Mouse (Mus musculus) yolk sac, embryonic 10.5 days (tissue): Measurements from ENCODE around the gene Hist1h2ad.
"Not testable (repeated sequence)": the region's sequence is repeated elsewhere in the genome, so short reads cannot be mapped to it uniquely, and the experiment has no call there.

Experiments used
- DNase-seq: peaks from one replicate; pipeline ENCODE4 v3.0.0-alpha.2; 2017; ENCODE audit warnings: low spot score

Gene Hist1h2ad

DNA sequence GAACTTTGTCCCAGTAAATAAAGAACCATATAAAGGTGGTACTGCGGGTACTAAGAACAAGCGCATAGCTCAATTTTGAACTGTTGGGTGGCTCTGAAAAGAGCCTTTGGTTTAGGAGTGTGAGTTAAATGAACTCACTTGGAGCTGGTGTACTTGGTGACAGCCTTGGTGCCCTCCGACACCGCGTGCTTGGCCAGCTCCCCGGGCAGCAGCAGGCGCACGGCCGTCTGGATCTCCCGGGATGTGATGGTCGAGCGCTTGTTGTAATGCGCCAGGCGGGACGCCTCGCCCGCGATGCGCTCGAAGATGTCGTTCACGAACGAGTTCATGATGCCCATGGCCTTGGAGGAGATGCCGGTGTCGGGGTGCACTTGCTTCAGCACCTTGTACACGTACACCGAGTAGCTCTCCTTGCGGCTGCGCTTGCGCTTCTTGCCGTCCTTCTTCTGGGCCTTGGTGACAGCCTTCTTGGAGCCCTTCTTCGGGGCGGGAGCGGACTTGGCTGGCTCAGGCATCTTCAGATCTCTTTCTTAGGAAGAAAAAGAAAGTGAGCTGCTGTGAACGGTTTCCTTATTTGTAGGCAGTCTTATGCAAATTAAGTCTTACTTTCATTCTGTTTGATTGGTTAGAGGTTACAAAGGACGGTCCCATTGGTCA is 11.4 kb downstream of the Hist1h2ad start:
- peak; percentile 93 for DNase-seq

DNA sequence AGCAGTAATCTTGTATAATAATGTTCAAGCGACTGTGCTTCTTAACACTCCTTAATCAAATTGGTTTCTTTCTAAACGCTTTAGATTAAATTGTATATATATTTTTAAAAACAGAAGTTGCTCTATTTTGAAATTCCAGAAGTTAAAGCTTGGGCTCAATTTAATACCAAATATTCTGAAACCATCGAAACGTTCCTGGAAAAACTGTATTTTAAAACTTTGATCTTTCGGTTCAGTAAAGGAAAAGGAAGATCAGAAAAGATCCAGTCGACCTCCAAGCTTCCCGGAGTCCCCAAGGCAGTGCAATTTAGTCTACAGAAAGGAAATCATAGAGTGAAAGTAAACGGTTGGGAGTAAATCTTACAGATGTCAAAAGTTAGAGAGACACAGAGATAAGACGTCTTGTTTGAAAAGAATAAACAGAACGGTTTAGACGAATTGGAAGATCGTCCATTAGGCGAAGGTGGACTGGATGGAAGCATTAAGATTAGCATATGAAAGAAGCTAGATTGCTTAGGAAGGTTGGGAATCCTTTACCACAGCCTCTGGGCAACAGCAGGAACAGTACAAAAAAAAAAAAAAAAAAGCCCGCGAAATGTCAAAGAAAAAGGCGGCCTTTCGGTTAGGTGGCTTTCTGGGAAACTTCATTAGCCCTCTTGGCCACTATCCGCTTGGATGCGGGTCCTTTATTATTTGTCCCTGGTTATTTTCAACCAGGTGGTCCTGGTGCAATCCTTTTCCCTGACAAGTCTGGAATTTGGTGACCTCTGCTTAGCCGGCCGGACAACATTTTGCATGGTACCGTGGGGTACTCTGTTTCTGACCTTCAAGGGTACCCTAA is 12.1 kb downstream of the Hist1h2ad start:
- no peak for DNase-seq

DNA sequence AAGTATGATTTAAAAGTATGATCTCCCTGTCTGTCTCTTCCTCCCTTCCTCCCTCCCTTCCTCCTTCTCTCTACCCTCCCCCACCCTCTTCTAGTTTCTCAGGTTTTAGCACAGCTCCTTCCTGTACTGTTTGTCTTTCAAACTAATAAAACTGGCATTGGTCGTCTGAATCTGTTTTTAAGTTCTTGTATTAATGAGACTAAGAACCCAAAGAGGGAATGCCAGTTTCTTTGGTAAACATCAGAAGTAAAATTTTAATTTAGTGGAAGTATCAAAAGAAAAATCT is 12.7 kb downstream of the Hist1h2ad start:
- DNase-seq, result no peak

DNA sequence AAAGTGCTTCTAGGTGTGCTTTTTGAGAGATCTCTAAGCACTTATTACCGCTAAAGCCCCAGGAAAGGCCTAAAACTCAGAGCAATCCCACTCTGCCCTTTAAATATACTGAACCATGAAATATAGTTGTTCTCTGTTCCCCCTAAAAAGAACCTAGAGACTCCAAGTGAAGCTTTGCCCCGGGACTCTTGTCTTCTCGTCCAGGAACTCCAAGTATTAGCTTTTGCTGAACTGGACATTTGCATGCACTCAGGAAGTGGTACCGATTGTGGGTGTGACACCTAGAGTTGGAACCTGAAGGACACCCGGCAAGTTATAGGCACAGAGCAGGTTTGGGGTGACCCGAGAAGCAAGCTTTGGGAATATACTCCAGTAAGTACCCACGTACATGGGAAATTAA is 17.0 kb downstream of the Hist1h2ad start:
- no peak for DNase-seq

DNA sequence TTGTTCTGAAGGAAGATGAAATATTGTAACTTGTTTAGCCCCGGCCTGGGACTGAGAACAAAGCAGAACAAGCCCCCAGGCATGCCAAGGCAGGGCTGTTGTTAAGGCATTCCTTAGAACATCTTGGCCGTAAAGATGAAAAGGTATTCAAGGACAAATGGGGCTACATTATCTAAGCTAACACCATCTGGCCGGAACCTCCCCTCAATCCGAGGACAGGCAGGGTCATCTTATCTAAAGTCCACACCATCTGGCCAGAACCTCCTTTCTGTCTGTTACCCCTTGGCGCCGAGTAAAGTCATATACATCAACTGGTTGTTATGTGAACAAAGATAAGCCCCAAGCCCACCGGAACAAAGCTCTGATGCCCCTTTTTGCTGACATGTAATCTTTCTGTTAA is 17.7 kb downstream of the Hist1h2ad start:
- DNase-seq, result not testable (repeated sequence)

DNA sequence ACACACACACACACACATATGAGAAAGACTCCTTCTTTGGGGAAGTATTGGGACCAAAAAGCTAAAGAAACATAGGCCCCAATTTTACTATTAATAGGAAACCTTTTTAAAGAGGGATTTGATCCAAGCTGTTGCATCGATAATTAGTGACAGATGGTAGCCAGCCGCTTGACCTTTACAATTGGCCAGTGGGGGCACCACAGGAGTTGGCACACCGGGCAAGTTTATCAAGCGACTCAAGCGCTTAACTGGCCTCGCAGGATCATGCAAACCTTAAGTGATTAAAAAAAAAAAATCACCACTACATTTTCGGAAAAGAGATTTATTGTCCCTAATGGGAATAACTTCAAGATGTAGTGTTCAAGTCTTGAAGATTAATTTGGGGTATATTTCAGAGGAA is 18.4 kb downstream of the Hist1h2ad start:
- no peak for DNase-seq

DNA sequence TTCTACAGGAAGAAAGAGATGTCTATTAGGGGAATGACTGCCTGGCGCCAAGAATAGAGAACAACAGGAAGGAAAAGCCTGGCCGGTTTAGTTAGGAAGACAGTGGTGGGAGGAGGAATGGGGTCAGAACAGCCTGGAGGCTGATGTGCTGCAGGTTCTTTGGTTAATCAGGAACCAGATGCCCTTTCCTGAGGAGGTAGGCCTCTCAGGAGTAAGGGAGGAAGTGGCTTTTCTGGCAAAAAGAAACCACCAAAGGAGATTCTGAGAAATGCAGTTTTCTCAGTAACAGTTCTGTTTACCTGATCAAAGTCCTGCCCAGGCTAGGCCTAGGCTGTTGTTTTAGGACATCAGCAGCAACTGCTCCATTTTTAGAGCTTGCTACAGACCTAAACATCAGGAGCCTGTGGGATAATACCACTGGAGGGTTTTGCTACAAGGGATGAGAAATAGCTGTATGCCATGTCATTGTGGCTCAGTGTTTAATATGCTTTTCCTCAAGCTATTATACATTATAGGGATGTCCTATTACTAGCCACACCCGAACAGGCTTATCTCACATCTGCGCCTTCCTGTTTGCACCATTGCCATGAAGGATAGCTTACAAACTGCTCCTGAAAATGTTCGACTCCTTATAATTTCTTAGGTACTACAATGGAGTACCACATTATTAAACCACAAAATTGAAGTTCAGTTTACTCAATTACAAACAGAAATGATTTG is 19.0 kb downstream of the Hist1h2ad start:
- DNase-seq, result peak; percentile 84

DNA sequence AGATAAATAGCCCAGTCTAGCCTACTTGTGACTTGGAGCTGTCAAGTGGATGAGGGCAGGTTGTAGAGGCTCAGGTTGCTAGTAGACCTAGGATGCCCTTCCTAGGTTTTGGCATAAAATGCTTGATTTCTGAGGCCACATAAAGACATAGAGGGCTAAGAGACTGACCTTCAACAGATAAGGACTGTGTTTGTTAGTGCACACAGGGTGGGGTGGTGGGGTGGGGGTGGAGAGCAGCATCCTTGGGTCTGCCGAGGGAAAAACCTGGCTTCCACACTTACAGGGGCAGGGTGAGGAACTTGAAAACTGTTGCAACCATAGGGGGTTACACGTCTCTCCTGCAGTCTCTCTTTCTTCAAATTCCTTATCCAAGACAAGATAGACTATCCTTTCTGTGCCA is 21.0 kb downstream of the Hist1h2ad start:
- DNase-seq, result no peak

DNA sequence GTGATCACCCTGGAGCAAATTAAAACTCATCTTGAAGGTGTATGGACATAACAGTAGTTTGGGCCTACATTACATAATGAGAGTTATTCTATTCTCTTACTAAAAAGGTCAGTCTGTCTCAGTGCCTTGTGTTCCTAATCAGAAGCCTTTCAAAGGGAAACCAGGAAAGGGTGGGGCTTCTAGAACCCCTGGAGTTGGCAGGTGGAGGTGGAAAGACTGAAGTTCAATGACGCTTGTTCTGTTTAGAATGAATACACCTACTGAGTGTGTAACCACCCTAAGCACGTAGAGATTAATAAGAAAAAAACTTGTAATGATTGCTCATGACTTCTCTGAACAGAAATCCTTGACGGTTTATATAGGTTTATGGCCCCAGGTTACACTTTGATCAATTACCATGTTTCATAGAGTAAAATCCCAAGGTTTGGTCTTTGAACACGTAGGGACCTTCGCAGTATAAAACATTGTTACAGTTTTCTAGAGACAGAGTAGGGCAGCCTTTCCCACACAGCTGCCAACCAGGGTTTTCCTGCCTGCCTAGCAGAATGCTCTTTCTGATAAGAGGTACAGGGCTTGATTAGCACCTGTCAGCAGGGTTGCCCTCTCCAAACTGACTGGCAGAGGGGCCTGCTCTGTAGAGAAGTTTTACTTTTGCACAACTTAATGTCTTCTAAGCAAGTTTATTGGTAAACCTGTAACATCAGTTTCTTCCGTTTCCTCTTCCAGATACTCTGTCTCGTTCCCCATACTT is 21.6 kb downstream of the Hist1h2ad start:
- DNase-seq, result no peak

DNA sequence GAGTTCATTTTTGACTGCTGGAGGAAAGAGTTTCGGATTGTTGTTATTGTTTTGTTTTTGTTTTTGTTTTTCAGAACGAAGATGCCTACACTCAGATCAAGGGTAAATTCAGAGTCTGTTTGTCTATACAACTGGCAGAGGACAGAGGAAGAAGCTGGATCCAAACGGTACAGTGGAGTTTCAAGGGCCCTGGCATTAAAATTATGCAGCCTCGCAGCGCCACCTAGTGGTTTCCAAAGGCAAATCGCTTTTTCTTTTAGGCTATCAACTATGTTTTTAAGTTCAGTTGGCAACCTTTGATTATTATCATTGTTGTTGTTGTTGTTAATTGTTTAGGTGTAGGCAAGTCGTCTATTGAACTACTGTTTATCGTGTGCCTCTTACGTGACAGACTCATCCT is 23.8 kb downstream of the Hist1h2ad start:
- DNase-seq, result peak; percentile 58

DNA sequence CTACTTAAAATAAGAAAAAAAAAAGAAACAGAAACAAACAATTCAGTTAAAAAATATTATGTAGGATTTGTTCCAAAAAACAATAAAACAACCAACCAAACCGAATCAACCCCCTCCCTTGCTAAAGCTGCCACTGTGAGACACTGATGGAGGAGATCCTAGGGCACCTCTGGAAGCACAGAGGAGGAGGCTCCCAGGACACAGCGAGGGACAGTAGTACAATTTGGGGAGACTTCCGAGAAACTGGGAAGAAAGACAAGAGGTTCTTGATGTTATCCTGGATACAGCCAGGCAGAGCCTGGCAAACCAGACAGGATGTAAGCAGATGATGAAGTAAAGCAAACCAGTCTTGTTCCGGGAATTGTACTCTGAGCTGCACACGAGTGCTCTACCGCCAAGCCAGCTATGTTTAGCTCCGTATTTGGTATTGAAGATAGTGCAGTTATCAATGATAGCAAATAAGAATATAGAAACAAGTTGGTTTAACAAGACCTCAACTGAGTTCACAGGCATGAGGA is 29.1 kb downstream of the Hist1h2ad start:
- no peak for DNase-seq

DNA sequence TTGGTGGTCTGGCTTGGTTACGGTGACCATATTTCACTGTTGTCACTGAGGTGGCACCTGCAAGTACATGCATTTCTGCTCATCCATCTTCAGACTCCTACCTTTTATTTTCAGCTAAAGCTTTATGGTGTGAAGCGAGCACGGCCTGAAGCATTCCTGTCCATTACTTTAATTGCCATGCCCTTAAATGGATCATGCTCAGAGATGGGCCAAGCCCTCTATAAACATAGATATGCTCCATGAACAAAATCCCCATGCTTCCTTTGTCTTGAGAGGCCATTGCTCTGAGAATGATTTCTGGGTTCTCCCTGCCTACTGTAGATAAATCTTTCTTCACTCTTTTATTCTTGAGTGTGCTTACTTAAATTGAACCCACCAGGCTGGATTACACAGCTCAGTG is 30.3 kb downstream of the Hist1h2ad start:
- no peak for DNase-seq

DNA sequence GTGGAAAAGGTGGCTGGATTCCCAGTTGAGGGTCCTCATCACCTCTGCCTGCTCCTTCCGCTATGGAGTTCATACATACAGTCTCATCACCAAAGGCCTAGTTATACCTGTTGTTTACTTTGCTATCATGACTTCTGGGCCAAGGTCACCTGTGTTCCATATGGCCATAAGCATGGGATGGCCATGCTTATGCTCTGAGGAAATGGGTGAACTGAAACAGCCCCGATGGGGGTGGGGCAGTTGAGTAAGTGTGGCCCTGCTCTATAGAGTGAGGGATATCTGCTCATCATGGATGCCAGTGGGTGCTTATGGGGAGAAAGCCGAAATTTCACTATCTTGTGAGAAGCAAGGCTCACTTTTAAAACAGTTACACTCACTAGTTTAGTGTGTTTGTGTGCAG is 30.9 kb downstream of the Hist1h2ad start:
- DNase-seq, result no peak

DNA sequence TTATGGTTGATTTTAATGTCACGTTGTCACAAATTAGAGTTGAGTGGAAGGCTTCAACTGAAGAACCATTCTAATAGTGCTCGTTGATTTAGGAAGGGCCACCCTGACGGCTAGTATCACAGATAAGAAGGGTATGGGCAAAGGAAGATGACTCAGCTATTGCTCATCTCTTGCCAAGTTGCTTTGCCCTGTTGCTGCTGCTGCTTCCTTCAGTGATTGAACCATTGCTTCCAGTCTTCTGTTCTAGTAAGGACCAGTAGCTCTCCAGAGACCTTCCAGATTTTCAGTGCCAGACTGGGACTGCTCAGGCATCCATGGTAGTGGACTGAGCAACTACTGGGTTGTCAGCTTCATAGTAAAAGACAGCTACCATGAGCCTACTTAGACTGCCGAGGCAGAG is 35.0 kb downstream of the Hist1h2ad start:
- DNase-seq, result no peak

DNA sequence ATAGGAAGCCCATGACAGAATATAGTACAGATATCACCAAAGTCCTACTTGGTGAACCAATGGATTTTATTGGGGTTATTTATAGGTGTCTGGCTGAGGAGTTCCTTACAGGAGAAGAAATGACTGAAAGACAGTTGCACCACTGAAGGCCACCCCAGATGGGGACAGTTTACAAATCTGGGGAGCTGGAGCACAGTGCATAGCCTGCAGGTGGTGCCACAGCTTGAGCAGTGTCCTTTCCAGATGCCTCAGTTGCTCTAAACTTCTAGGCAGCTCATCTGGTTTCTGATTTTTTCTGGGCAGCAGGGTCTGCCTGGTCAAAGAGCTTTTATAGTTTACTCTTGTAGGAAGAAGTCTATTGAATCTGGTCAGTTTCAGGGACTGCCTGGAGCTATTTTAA is 35.7 kb downstream of the Hist1h2ad start:
- no peak for DNase-seq

DNA sequence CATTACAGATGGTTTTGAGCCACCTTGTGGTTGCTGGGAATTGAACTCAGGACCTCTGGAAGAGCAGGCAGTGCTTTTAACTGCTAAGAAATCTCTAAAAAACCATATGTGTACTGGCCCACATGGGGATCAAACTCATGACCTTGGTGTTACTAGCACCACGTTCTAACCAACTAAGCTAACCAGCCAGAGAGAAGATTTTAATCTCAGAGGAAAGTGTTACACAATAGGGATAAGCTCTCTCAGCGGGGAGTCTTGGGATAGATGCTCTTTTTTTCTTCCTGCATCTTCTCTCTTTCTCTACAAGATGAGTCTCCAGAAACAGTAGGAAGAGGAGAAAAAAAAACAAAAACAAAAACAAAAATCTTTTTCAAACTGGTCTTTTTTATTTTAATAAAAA is 36.2 kb downstream of the Hist1h2ad start:
- no peak for DNase-seq

DNA sequence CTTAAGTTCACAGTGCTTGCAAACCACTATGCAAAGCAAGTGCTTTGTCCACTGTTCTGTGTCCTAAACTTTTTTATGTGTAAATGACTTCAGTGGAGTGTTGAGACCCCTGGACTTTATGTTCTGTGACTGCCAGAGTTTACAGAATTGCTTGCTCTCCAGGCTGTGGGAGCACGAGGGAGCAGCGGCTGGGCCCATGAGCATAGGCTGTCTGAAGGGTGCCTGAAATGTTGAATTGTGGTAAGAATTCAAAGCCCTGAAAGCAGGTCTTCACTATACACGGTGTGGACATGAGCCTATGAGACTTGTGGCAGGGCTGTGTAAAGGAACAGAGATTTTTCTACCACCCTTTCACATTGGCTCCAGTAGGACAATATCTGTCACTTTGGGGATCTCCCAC is 37.5 kb downstream of the Hist1h2ad start:
- DNase-seq, result no peak

DNA sequence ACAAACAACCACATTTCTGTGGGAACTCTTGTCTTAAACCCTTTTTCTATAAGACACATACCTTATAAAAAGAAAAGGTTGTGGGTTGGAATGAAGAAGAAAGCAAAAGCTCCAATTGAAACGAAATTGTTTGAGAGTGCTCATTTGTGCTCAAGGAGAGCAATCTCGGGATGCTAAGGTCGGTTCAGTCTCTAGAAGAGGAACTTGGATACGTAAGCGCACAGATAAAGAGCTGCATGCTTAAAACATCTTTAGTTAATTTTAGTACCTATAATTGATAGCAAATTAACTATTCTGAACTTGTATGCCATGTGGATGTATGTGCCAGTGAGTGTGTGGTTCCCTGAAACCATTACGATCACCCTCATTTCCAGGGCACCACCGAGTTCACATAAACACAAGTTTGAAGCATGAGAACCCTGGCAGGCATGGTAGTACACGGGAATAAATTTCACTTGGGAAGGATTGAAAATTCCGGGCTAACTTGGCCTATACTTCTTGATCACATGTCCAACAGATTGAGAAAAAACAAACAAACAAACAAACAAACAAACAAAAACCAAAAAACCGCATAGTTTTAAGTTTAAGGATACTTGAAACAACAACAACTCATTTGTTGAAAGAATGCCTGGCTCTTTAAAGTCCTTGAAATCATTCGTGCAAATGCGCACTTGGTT is 46.0 kb downstream of the Hist1h2ad start:
- DNase-seq, result no peak

DNA sequence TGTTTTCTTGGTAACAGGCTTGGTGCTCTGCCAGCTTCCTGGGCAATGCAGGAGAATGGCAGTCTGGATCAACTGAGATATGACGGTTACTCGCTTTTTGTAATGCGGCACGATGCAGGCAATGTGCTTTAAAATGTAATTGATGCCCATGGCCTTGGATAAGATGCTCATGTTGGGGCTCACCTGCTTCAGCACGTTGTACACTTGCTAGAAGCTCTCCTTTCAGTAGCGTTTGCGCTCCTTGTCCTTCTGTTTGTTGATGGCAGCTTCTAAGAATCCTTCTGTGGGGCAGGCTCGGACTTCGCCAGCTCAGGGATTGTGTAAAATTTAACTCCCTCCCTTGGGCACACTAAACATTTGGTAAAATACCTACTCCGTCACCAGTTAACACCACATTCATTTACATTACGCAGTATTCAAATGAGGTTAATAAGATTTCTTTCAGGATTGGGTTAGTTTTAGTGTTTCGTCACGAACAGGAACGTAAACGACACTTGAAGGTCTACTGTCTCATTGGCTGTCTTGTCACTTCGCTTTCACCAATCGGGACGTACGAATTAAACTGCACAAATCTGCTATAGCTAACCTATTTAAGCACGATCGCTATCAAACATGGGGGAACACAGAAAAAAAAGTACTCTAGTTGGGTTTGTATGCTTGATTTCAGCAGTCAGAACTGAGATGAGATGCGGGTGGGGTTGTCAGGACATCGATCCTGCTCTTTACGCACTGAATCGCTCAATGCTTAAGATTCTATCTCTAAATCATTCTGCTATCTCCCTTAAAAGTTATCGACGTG is 46.8 kb downstream of the Hist1h2ad start, which contains the start of gene Hist1h2be:
Hist1h2be (minus strand) TSS at position 392 of the 799 bp plus-strand sequence.
- DNase-seq, result peak; percentile 89

DNA sequence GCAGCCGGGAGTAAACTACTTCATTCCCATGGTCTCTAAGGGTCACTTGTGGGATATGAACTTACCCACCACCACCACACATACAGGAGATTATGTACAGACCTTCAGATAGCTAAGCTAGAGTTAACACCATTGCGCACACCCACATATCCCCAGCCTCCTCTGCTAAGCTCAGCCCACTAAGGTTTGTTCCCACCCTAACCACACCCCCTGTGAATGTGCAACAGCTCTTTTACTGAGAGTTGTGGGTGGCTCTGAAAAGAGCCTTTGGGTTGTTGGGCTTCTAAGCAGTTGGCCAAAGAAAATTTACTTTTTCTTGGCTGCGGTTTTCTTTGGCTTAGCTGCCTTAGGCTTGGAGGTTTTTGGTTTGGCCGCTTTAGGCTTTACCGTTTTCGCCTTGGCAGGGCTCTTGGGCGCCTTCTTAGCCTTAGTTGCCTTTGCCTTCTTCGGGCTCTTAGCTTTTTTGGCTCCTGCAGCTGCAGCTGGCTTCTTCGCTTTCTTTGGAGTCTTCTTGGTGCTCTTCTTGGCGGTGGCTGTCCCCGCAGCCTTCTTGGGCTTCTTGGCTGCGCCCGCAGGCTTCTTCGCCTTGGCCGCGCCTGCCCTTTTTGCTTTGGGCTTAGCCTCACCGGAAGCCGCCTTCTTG is 47.5 kb downstream of the Hist1h2ad start:
- DNase-seq, result no peak
